Mouse (Mus musculus) ES-E14 (cell line): ENCODE results near the gene Erv3.

Experiments
- CHD2 ChIP-seq: IDR thresholded peaks from 2 replicates; pipeline ENCODE4 v1.6.1; 2014; ENCODE audit warnings: mild to moderate bottlenecking, low read depth, low read length, inconsistent platforms
- HCFC1 ChIP-seq: IDR thresholded peaks from 2 replicates; pipeline ENCODE4 v1.6.1; 2012; ENCODE audit warnings: low read length, inconsistent platforms, borderline replicate concordance; ENCODE audit not compliant: insufficient read depth
- MAFK ChIP-seq: IDR thresholded peaks from 2 replicates; pipeline ENCODE4 v1.6.1; 2014; ENCODE audit warnings: mild to moderate bottlenecking, low read depth, low read length, inconsistent platforms; ENCODE audit not compliant: insufficient read depth

- TF ChIP-seq MAFK (no peak), HCFC1 (no peak), CHD2 (no peak)
These were observed 31.3 kb downstream of the Erv3 start for GRCm38 (mm10) chr2:131827999-131828975.
